Mouse (Mus musculus): ENCODE results near the gene Osbpl3. TPM values are rescaled to one million over a fixed set of nuclear protein-coding genes. Genes with fewer than 3 reads are reported as not detected.

Gene Osbpl3
- 9.1 and 9.8 TPM in 2 replicates for polyA plus RNA-seq (2014; fragmentation: Nextera tagmentation; extraction: Ambion mirVana)

- whole genome bisulfite sequencing = under 1% methylated on average over 45 of the region's 45 CpGs
- H3K36me3 ChIP-seq (ENCODE audit: control insufficient read depth, insufficient read depth, low read length) = no peaks in the 10 kb centered on the region
- peak; percentile 94 for ATAC-seq (ENCODE audit: insufficient number of reproducible peaks, low FRiP score, low TSS enrichment, low read depth)
- peak within 1 kb of the TSS; percentile 74 for H3K9ac ChIP-seq (ENCODE audit: low read length)
- peak within 1 kb of the TSS; percentile 93 for H3K4me2 ChIP-seq (ENCODE audit: low read depth, severe bottlenecking)
- DNase-seq (ENCODE audit: low spot score) = peak; percentile 94
- H3K4me3 ChIP-seq (ENCODE audit: low read depth, low read length) = peak within 1 kb of the TSS; percentile 74
- H3K27ac ChIP-seq (replicated peaks; ENCODE audit: low read depth, low read length) = peak within 1 kb of the TSS; percentile 42; the same call in 1 of the 2 replicates
- H3K27me3 ChIP-seq (ENCODE audit: control insufficient read depth, insufficient read depth, low read length) = no peaks in the 10 kb centered on the region
- H3K4me1 ChIP-seq (ENCODE audit: control insufficient read depth, insufficient read depth, low read length) = peaks cover 4% of the 10 kb centered on the region; the same call in 1 of the 2 replicates
- no peaks in the 10 kb centered on the region for H3K9me3 ChIP-seq (ENCODE audit: control insufficient read depth, low read length)
Measured at GRCm38 (mm10) chr6:50455829-50456469, at the start of gene Osbpl3. Gene Osbpl3 (minus strand): TSS chr6:50456201.

GRCm38 (mm10) chr6:50505531-50505930 lies 49.5 kb upstream of the Osbpl3 start:
- no peak for ATAC-seq (ENCODE audit: insufficient number of reproducible peaks, low FRiP score, low TSS enrichment, low read depth)
- no peak for DNase-seq (ENCODE audit: low spot score)
- no peaks in the 10 kb centered on the region for H3K9me3 ChIP-seq (ENCODE audit: control insufficient read depth, low read length)
- H3K4me3 ChIP-seq (ENCODE audit: low read depth, low read length) = no peak overlapping the region
- WGBS = 85% methylated on average over 5 of the region's 5 CpGs
- no peak overlapping the region for H3K4me2 ChIP-seq (ENCODE audit: low read depth, severe bottlenecking)
- no peak overlapping the region for H3K27ac ChIP-seq (replicated peaks; ENCODE audit: low read depth, low read length)
- no peaks in the 10 kb centered on the region for H3K27me3 ChIP-seq (ENCODE audit: control insufficient read depth, insufficient read depth, low read length)
- peaks cover 11% of the 10 kb centered on the region; the same call in 1 of the 2 replicates for H3K4me1 ChIP-seq (ENCODE audit: control insufficient read depth, insufficient read depth, low read length)
- no peak overlapping the region for H3K9ac ChIP-seq (ENCODE audit: low read length)
- no peaks in the 10 kb centered on the region for H3K36me3 ChIP-seq (ENCODE audit: control insufficient read depth, insufficient read depth, low read length)

GRCm38 (mm10) chr6:50504711-50505110 lies 48.7 kb upstream of the Osbpl3 start:
- DNase-seq (ENCODE audit: low spot score) (no peak), ATAC-seq (ENCODE audit: insufficient number of reproducible peaks, low FRiP score, low TSS enrichment, low read depth) (no peak)
- H3K27ac ChIP-seq (replicated peaks; ENCODE audit: low read depth, low read length) = no peak overlapping the region; the same call in 1 of the 2 replicates
- peaks cover 11% of the 10 kb centered on the region; the same call in 1 of the 2 replicates for H3K4me1 ChIP-seq (ENCODE audit: control insufficient read depth, insufficient read depth, low read length)
- H3K36me3 ChIP-seq (ENCODE audit: control insufficient read depth, insufficient read depth, low read length) = no peaks in the 10 kb centered on the region
- H3K9me3 ChIP-seq (ENCODE audit: control insufficient read depth, low read length) = no peaks in the 10 kb centered on the region
- 90% methylated on average over 5 of the region's 5 CpGs for WGBS
- no peak overlapping the region for H3K4me3 ChIP-seq (ENCODE audit: low read depth, low read length)
- no peak overlapping the region for H3K4me2 ChIP-seq (ENCODE audit: low read depth, severe bottlenecking)
- no peak overlapping the region for H3K9ac ChIP-seq (ENCODE audit: low read length)
- H3K27me3 ChIP-seq (ENCODE audit: control insufficient read depth, insufficient read depth, low read length) = no peaks in the 10 kb centered on the region

- 0 out of 2 replicates have a peak, but pooled peaks have one; percentile 73 for ATAC-seq (ENCODE audit: insufficient number of reproducible peaks, low FRiP score, low TSS enrichment, low read depth)
- WGBS = 34% methylated on average over 8 of the region's 8 CpGs
- no peak overlapping the region for H3K4me2 ChIP-seq (ENCODE audit: low read depth, severe bottlenecking)
- H3K27ac ChIP-seq (replicated peaks; ENCODE audit: low read depth, low read length) = peak overlapping the region; percentile 30; the same call in 1 of the 2 replicates
- H3K4me3 ChIP-seq (ENCODE audit: low read depth, low read length) = no peak overlapping the region
- no peak overlapping the region for H3K9ac ChIP-seq (ENCODE audit: low read length)
- H3K4me1 ChIP-seq (ENCODE audit: control insufficient read depth, insufficient read depth, low read length) = peaks cover 9% of the 10 kb centered on the region; the same call in 1 of the 2 replicates
- H3K36me3 ChIP-seq (ENCODE audit: control insufficient read depth, insufficient read depth, low read length) = no peaks in the 10 kb centered on the region
- H3K9me3 ChIP-seq (ENCODE audit: control insufficient read depth, low read length) = no peaks in the 10 kb centered on the region
- DNase-seq (ENCODE audit: low spot score) = peak; percentile 38
- H3K27me3 ChIP-seq (ENCODE audit: control insufficient read depth, insufficient read depth, low read length) = no peaks in the 10 kb centered on the region
Measured at GRCm38 (mm10) chr6:50503779-50504178, 47.8 kb upstream of the Osbpl3 start.

- Histone ChIP-seq H3K4me1 (ENCODE audit: control insufficient read depth, insufficient read depth, low read length) (0 out of 2 replicates have a peak, but pooled peaks cover 5% of the 10 kb centered on the region), H3K9ac (ENCODE audit: low read length) (no peak overlapping the region), H3K4me3 (ENCODE audit: low read depth, low read length) (no peak overlapping the region), H3K36me3 (ENCODE audit: control insufficient read depth, insufficient read depth, low read length) (no peaks in the 10 kb centered on the region), H3K4me2 (ENCODE audit: low read depth, severe bottlenecking) (no peak overlapping the region), H3K9me3 (ENCODE audit: control insufficient read depth, low read length) (no peaks in the 10 kb centered on the region), H3K27me3 (ENCODE audit: control insufficient read depth, insufficient read depth, low read length) (no peaks in the 10 kb centered on the region), H3K27ac (replicated peaks; ENCODE audit: low read depth, low read length) (no peak overlapping the region)
- 72% methylated on average over 4 of the region's 4 CpGs for WGBS
- DNase-seq (ENCODE audit: low spot score) (no peak), ATAC-seq (ENCODE audit: insufficient number of reproducible peaks, low FRiP score, low TSS enrichment, low read depth) (no peak)
Measured at GRCm38 (mm10) chr6:50503031-50503430, 47.0 kb upstream of the Osbpl3 start.

GRCm38 (mm10) chr6:50498346-50498745 lies 42.3 kb upstream of the Osbpl3 start:
- Histone ChIP-seq H3K27ac (replicated peaks; ENCODE audit: low read depth, low read length) (no peak overlapping the region), H3K27me3 (ENCODE audit: control insufficient read depth, insufficient read depth, low read length) (no peaks in the 10 kb centered on the region), H3K36me3 (ENCODE audit: control insufficient read depth, insufficient read depth, low read length) (no peaks in the 10 kb centered on the region), H3K9me3 (ENCODE audit: control insufficient read depth, low read length) (no peaks in the 10 kb centered on the region), H3K4me1 (ENCODE audit: control insufficient read depth, insufficient read depth, low read length) (no peaks in the 10 kb centered on the region), H3K4me3 (ENCODE audit: low read depth, low read length) (no peak overlapping the region), H3K4me2 (ENCODE audit: low read depth, severe bottlenecking) (no peak overlapping the region), H3K9ac (ENCODE audit: low read length) (no peak overlapping the region)
- DNase-seq (ENCODE audit: low spot score) (no peak), ATAC-seq (ENCODE audit: insufficient number of reproducible peaks, low FRiP score, low TSS enrichment, low read depth) (no peak)
- WGBS = 96% methylated on average over 2 of the region's 2 CpGs

GRCm38 (mm10) chr6:50490519-50490918 lies 34.5 kb upstream of the Osbpl3 start:
- Histone ChIP-seq H3K27me3 (ENCODE audit: control insufficient read depth, insufficient read depth, low read length) (no peaks in the 10 kb centered on the region), H3K36me3 (ENCODE audit: control insufficient read depth, insufficient read depth, low read length) (no peaks in the 10 kb centered on the region), H3K9ac (ENCODE audit: low read length) (no peak overlapping the region), H3K4me1 (ENCODE audit: control insufficient read depth, insufficient read depth, low read length) (no peaks in the 10 kb centered on the region), H3K4me2 (ENCODE audit: low read depth, severe bottlenecking) (no peak overlapping the region), H3K27ac (replicated peaks; ENCODE audit: low read depth, low read length) (no peak overlapping the region), H3K9me3 (ENCODE audit: control insufficient read depth, low read length) (no peaks in the 10 kb centered on the region), H3K4me3 (ENCODE audit: low read depth, low read length) (no peak overlapping the region)
- DNase-seq (ENCODE audit: low spot score) = no peak
- WGBS = 82% methylated on average over 2 of the region's 2 CpGs
- ATAC-seq (ENCODE audit: insufficient number of reproducible peaks, low FRiP score, low TSS enrichment, low read depth) = no peak

GRCm38 (mm10) chr6:50489380-50489779 lies 33.4 kb upstream of the Osbpl3 start:
- no peaks in the 10 kb centered on the region for H3K9me3 ChIP-seq (ENCODE audit: control insufficient read depth, low read length)
- H3K27me3 ChIP-seq (ENCODE audit: control insufficient read depth, insufficient read depth, low read length) = no peaks in the 10 kb centered on the region
- no peaks in the 10 kb centered on the region for H3K36me3 ChIP-seq (ENCODE audit: control insufficient read depth, insufficient read depth, low read length)
- no peak overlapping the region for H3K27ac ChIP-seq (replicated peaks; ENCODE audit: low read depth, low read length)
- H3K4me1 ChIP-seq (ENCODE audit: control insufficient read depth, insufficient read depth, low read length) = no peaks in the 10 kb centered on the region
- DNase-seq (ENCODE audit: low spot score) (no peak), ATAC-seq (ENCODE audit: insufficient number of reproducible peaks, low FRiP score, low TSS enrichment, low read depth) (no peak)
- no peak overlapping the region for H3K4me2 ChIP-seq (ENCODE audit: low read depth, severe bottlenecking)
- H3K9ac ChIP-seq (ENCODE audit: low read length) = no peak overlapping the region
- no peak overlapping the region for H3K4me3 ChIP-seq (ENCODE audit: low read depth, low read length)
- 67% methylated on average over 9 of the region's 9 CpGs for WGBS

Measured in limb, embryonic 11.5 days (tissue).